Mouse (Mus musculus) skeletal muscle tissue, adult 2 months (tissue): ENCODE measurements around the gene Itgb8.

Experiments
- DNase-seq: peaks from one replicate; pipeline ENCODE4 v3.0.0-alpha.2; 2012; ENCODE audit warnings: low read depth, low spot score

Itgb8 gene

DNA sequence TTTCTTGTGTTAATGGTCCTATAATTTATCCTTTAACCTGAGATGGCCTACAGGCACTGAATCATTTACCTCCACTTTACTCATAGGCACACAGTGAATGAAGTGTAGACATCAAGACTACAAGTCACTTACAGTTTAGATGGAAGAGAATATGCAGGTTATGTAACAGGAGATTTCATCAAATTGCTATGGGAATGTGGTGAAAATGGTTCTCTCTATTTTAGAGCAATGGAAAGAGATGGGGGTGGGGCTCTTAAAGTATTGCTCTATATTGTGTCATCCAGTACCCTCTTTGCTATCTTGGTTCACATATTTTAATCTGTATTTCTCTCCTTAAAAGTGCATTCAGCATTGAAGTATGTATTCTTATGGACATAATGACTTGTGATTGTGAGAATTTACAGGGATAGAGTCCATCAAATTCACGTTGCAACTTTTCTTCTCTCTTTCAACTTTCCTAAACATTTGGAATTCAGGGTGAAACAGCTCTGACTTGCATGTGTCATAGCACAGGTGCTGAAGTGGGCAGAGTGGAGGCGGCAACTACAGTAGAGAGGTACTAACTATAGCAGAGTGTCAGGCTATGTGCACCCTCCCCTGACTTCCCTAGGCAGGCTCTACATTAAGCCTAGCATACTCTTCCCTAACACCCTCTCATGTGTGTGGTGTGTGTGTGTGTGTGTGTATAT is 29.1 kb downstream of the Itgb8 start:
- DNase-seq, result no peak

DNA sequence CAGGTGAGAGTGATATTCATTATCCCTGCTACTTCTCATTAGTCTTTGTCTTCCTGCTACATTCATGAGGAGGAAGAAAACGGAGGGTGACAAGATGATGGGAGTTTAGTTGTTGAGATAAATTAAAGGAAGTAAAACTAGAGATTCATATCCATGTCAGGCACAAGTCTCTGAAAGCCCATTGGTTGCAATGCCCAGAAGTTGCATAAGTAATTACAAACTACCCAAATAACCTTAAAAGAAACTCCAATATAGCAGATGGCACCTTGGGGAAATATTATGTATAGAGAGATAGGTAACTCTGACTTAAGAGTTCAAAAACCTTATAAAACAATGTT is 31.2 kb downstream of the Itgb8 start:
- DNase-seq, result no peak

DNA sequence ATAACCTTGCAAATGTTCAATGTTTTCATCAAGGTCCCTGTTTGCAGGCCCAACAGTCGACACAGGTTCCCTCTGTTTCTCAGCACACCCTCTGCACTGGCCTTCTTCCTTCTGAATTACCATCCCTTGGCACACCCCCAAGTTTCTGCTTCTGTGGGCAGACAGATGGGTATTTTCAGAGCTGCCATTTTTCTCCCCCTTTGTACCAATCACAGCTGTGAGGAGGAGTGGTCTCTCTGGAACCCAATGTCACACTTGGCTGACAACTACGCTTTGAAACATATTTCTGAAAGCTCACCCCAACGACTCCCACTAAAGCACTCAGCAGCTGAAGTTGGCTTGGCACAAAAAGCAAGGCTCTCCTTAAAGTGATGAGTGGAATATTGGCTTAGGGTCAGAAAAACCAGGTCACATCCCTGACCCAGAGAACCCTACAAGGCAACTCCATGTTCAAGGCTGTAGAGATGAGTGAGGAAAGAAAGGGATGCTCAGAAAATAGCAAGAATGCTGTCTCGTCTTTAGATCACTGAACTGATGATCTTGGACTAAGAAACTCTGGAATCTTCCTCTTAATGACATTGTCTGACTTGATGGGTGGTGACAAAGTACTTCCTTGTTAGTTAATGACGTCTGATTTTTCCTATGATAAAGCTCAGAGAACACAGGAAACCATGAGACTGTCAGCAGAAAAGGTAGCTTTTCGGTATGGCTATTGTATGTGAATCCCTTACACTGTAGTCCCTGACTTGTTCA is 31.7 kb downstream of the Itgb8 start:
- DNase-seq, result no peak

DNA sequence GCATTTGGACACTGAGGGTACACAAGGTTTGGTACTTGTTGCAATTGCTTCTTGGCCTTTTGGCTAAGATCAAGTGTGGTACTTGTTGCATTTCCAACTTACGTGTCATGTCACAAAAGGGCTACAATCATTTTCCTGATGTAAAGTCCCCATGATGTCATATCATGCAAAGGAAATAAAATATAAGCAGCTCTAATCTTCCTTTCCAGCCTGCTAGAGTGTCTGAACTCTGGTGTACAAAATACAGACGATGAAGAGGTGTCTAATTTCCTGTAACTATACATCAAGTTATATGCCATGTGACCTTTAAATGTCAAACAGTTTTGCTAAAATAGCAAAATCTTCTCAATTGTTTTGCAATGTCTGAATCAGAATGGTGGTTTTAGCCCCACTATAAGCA is 34.2 kb downstream of the Itgb8 start:
- no peak for DNase-seq

DNA sequence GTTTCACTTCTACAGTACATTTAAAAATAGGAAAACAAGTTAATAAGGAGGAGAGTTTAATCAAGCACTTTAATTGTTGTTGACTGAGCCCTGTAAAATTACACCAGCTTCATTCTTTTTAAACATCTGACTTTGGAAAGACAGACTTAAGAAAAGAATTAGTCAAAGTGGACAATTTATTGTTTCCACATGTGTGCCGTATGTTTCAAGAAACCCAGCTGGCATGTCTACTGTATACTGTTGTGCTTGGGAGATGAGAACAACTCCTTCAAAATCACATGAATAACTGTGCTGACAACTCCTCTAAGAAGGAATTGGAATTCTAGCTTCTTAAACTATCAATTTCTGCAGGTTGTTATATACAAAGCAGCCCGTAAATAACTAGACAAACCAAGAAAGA is 35.8 kb downstream of the Itgb8 start:
- DNase-seq, result no peak

DNA sequence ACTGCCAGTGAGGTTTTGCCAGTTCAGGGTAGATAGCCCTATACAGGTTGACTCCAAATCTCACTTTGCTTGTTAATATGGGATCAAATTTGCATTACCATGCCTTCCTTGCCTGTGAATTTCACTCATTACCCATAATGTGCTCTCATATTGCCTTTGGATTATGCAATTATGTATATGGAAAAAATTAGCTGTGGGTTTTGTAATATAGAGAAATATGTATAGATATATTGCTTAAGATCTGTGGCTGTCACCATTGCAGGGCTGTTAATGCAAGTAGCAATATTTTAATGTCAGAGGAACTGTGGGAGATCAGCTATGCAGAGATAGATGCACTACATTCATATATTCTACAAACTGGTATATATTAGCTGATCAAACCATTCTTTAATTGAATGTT is 43.5 kb downstream of the Itgb8 start:
- no peak for DNase-seq

DNA sequence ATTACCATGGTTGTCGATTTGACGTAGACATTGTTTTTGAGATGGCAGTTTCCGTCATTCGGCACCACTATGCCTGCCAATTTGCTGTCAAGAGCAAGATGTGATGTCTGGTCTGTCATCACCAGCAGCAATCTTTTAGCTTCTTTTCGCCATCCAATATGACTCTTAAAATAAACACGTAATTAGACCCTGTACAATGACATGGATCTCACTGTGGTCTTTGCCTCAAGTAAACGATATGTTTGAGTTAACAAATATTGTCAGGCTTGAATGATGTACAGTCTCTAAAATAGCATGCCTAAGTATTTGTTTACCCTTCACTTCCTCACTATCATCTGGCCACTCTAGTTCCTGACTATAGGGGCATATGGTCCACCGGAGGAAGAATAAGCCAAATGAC is 48.8 kb downstream of the Itgb8 start:
- no peak for DNase-seq

DNA sequence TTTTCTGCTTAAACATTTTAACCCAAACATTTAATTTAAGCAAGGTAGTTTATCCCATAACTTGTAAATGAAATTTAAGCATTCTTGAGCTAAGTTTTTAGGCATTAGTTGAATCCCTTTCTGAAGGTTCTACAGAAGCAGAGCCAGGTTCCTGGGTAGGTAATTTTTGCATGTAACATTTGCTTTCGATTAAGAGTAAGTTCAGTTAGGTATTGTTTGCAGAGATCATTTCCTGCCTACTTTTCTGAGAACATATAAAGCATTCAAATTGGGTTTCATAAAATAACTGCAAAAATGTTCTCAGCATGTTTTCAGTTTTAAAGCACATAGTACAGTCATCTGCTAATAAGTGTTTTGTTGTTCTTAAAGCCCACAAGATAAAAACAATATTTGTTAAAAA is 53.2 kb downstream of the Itgb8 start:
- DNase-seq, result no peak

DNA sequence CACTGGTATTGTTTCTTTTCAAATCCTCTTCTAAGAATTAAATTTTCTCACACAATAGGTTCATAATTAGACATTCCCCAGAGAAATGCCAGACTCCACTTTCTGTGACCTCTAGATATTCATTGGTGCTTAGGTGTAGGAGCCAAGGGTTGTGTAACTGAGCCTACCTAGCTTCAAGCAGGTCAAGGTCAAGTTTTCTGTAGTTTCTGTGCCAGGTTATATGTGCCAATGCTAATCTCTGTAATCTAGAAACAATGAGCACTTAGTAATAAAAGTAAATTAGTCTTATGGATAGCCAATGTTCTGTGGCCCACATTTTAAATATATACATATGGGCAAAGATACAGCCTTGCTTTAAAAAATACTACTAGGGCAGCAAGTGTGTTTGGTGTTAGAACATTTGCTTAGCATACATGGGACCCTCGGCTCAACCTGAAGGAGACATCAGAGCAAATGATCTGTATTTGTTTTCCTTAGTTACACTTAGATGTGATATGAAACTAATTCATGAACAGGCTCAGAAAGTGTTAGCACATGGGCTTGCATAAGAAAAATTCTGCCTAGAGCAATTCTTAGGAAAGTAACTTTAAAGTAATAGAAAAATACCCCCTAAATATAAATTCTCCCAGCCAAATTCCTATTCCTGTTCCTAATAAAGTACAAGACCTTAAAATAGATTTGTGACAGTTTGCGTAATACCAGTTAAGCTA is 56.2 kb downstream of the Itgb8 start:
- DNase-seq, result no peak

DNA sequence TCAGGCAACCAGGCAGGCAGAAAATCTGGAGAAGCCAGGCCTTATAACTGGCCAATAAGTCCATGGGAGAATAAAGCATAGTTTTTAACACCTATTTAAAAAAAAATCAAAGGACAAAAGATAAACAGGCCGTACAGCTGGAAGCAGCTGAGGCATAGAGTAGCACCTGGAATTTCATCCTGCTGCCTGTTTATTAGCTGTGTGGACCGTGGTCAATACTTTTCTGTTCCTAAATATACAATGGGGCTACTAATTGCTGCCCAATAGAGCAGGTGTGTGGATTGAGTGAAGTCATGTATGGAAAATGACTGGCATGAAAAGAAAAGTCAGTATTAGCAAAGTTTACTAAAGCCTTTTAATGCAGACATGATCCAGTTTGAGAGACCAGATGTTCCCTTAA is 62.6 kb downstream of the Itgb8 start:
- no peak for DNase-seq

DNA sequence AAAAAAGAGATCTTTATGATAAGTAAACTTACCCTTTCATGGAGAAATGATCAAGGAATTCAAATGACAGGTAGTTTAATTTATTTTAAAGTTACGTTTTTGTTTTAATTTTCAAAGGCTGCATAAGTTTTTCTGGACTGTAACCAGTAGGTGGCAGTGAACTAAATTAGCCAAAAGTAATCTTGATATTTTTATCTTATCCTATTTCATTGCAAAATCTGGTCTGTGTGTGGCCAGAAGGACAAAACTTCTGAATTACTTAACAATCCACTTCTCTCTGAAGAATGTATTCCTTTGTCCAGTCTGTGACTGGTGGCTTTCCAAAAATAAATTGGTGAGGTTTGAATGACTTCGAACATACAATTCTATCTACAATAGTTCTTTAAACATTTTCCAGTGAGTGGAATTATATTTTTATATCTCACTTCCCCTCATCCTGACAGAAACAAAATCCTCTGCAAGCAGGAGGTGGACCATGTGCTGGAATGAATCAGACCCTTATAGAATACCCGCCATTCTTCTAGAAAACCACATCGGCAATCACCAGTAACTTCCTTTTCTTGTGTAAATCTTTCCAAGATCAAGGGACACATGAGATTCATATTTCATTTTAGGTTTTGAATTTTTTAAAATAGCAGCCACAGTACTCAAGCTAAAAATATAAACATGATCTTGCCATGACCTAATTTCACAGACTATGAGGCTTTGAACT is 68.6 kb downstream of the Itgb8 start:
- DNase-seq, result no peak

DNA sequence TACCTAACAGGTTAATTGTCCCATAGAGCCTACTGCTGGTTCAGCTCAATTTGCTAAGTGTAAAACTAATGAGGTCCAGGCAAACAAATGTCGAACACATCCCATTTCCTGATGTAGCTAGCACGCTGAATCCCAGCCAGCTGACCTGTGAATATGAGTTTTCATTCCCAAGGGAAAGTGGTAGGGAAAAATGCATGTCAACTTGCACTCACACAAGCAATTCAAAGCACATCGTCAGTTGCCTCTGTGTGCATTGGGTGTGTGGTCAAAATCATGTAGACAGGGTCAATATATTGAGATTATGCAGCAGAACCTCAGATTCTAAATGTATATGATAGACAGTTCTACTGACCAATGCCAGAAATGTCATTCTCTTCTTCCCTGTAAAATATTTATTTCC is 69.5 kb downstream of the Itgb8 start:
- DNase-seq, result no peak

DNA sequence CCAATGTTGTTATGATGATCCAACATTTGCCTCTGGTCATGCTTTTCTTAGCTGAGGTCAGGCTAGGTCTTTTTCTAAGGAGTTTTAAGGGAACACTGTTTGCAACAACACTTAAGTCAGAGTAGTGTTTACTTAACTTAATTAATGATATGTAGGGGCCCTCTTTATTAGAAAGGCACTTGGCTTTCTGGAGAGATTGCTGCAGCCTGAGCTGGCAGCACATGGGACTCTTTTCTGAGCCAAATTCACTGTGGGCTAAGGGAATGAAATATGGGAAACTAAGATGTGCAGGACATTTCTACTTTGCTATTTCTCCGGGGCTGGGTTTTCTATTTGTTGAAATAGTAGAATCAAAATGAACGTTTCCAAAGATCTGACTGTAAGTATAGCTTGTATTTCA is 73.5 kb downstream of the Itgb8 start:
- no peak for DNase-seq

DNA sequence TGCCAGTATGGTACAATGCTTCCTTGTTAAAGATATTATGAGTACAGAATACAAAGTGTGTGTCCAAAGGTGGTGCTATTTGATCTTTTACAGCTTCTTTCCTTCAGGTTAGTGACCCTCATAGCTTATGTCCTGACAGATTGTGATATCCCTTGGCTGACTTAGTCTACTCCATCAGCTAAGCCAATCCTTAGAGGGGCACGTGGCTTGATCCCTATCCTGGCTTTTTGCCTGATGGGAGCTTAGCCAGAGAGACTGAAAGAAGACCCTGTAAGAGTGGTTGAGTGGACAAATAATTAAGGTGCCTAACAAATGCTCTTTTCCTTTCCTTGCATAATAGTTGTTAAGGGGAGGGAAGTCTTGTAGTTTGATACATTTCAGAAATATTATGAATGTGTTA is 73.9 kb downstream of the Itgb8 start:
- no peak for DNase-seq

DNA sequence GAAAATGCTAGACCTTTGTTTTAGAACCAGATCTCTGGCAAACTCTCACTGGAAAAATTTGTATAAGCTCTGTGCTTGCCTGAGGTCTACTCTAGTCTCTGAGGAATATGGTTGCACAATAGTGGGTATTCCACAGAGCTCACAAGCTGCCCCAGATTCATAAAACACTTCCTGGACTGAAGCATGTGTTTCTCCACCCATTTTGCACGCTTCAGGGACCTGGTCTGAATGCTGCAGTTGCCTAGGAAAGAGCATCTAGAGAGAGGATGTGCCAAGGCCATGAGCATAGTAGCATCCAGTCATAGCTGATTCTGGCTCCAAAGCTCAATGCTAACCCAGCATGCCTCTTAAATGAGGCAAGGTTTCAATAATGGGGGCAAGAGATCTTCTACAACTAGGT is 74.4 kb downstream of the Itgb8 start:
- peak; percentile 81 for DNase-seq

DNA sequence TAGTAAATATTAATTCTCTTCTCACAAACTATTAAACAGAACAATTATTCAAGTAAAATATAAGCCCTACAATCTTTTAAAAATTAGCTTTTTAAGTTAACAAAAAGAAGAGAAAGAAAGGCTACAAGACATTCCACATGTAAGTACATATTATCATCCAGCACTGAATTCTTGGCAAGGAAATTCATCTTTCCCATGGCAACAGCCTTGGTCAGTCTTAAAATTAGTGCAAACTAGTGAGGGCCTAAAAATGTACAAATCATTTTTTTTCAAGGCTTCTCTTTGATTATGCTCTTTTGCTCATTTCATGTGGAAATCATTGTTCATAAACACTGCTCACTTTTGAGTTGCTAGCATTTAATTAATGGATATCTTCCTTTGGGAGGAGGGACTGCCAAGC is 77.8 kb downstream of the Itgb8 start:
- no peak for DNase-seq

DNA sequence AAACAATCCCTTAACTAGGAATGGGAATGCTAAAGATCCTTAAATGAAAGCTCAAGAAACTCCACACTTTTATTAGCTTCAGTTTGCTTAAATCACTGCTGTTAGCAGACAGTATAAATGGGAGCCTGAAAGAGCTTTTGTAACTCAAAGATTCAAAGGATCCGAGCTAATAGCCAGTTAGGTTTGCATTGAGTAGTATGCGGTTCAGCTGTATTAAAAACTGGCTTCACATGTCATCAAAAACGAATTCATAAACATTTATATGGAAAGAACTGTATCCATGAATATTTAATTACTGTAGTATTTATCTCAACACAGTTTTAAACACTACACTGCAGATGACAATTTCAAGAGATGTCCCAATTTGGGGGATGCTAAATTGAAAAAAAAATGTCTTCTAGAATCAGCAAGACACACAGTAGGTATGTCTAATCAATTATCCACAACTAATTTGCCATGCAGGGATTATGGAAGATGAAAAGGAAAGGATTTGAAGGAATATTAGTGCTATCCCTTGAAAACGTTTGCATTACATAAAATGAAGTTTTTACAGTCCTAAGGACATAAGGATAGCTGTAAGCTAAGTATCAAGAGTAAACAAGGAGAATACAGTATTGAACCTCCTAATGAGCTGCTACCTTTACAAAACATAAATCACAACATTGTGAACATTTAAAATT is 79.2 kb downstream of the Itgb8 start:
- DNase-seq, result no peak

DNA sequence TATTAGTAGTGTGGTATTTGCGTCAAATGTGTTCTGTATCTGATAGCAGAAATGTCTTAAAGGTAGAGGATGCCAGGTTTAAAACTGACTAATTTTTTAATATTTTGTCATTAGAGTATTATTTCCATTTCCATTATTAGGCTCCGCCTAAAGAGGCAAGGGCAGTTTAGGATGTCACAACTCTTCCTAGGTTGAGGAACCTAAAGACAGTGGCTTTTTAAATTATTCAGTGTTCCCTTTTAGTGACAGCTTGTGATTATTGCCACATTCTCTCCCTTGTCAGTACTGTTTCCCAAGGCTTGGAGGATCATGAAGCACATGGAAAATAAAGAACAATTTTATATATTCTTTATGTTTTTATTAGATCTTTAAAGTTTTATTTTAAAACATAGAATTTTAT is 80.9 kb downstream of the Itgb8 start:
- DNase-seq, result no peak

DNA sequence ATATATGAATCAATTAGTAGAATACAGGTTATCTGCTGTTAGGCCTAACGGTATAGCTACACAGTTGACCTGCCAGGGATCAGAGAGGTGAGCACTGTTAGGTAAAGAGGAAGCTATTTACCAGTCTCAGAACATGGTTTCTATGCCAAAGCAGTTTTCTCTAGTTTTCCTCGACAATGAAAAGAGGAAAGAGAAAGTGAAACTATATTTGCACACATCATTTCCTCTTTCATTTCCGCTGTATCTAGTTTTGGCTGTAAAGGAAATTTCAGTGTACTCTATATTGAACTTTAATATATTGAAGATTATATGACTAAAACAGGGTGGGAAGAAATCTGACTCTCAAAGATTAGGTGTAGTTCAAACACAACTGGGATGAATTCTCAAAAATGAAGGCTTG is 81.5 kb downstream of the Itgb8 start:
- DNase-seq, result no peak

DNA sequence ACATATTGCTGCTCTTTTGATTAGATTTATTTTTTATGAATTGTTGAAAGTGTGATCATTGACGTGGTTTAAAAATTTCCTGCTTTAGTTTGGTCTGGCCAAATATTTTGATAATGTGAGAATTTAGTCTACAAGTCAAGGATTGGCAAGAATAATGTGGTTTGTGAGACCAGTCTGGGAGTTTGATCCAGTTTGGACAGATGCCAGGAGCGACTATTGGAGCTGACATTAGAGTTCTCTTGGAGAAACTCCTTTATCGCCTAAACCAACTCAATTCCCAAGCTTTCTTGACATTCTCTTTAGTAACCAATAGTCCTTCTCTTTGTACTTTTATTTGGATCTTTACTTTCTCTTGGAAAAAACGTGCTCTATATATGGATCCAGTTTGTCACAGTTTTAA is 83.0 kb downstream of the Itgb8 start:
- peak; percentile 41 for DNase-seq

DNA sequence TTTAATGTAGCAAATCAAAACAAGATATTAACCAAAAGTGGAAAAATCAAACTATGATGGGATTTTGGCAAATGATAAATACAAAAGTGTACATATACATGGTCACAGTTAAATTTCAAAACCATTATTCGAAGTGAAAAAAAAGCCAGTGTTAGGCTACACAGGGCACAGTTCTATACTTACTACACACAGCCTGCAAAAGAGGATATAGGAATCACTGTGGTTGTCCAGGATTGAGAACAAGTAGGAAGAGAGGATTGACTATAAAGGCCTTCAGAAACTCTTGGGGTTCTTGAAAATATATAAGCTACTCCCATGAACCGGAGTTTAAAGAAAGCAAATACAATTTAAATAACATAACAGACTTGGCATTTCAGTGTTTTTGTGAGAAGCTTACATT is 87.6 kb downstream of the Itgb8 start:
- no peak for DNase-seq

DNA sequence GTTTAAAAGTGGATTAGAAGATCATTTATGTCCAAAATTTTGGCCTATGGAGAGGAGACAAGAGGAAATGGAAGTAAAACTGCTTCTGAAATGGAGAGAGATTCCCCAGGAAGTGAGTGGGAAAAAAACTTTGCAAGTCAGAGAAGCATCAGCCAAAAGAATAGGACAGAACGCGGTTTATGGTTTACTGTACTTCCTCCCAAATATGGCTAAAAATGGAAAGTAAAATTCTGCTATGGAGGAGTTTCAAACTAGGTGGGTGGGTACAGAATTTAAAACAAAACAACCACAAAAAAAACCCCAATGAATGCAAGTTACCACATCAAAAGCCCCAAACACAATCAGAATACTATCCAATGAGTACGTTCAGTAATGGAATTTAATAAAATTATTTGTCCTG is 90.8 kb downstream of the Itgb8 start:
- DNase-seq, result no peak
